Mouse (Mus musculus) heart, embryonic 11.5 days (tissue): ENCODE measurements around the gene Pdp2. TPM values are rescaled to one million over a fixed set of nuclear protein-coding genes. Genes with fewer than 3 reads are reported as not detected.
"Not testable (repeated sequence)": the region's sequence is repeated elsewhere in the genome, so short reads cannot be mapped to it uniquely, and the experiment has no call there.

Source experiments
- ATAC-seq: fragments of 200-750 bp; cut with Nextera tagmentation; replicated peaks from 2 replicates; pipeline ENCODE4 v1.8.0; 2017; ENCODE audit warnings: moderate library complexity; ENCODE audit not compliant: insufficient number of reproducible peaks, low FRiP score, low TSS enrichment
- H3K27ac ChIP-seq: fragments of 300-500 bp; sonication (generic); 2 replicates; pipeline ENCODE4 v1.5.1; 2014; ENCODE audit warnings: mild to moderate bottlenecking, low read depth, low read length
- H3K27me3 ChIP-seq: fragments of 300-500 bp; sonication (generic); 2 replicates; pipeline ENCODE4 v1.6.1; 2014; ENCODE audit warnings: mild to moderate bottlenecking, low read length, mixed read lengths; ENCODE audit not compliant: control insufficient read depth, insufficient read depth
- H3K36me3 ChIP-seq: fragments of 300-500 bp; sonication (generic); 2 replicates; pipeline ENCODE4 v1.6.1; 2014; ENCODE audit warnings: mild to moderate bottlenecking, low read length, moderate library complexity, mixed read lengths; ENCODE audit not compliant: control insufficient read depth, insufficient read depth
- H3K4me1 ChIP-seq: fragments of 300-500 bp; sonication (generic); 2 replicates; pipeline ENCODE4 v1.6.1; 2014; ENCODE audit warnings: low read length; ENCODE audit not compliant: control insufficient read depth, insufficient read depth
- H3K4me2 ChIP-seq: fragments of 300-500 bp; sonication (generic); 2 replicates; pipeline ENCODE4 v1.6.1; 2014; ENCODE audit warnings: mild to moderate bottlenecking, moderate library complexity
- H3K4me3 ChIP-seq: fragments of 300-500 bp; sonication (generic); 2 replicates; pipeline ENCODE4 v1.5.1; 2014; ENCODE audit warnings: low read depth, low read length
- H3K9ac ChIP-seq: fragments of 300-500 bp; sonication (generic); 2 replicates; pipeline ENCODE4 v1.6.1; 2014; ENCODE audit warnings: mild to moderate bottlenecking, low read depth, low read length, moderate library complexity
- H3K9me3 ChIP-seq: fragments of 300-500 bp; sonication (generic); replicated peaks from 2 replicates; pipeline ENCODE4 v1.6.1; 2016; ENCODE audit warnings: low read length; ENCODE audit not compliant: control insufficient read depth
- WGBS: fragments of 180-500 bp; shearing (Covaris S2); extraction: QIAGEN DNeasy Blood & Tissue Kit; methylation state at CpG from one replicate; pipeline ENCODE4 v1.1.7; 2014; ENCODE audit not compliant: insufficient replicate concordance; 5-methylcytosine and 5-hydroxymethylcytosine counted together
- polyA plus RNA-seq: library from polyadenylated mRNA; unstranded; fragments of >200 nt; fragmentation: Nextera tagmentation; extraction: Ambion mirVana; gene quantifications from 2 replicates; pipeline ENCODE4 v1.2.1, GENCODE M21; 2014

Gene Pdp2
- polyA plus RNA-seq, 1 experiment from 2014 or later = 10.2 TPM

- no peaks in the 10 kb centered on the region for H3K9me3 ChIP-seq
- H3K4me3 ChIP-seq = no peak overlapping the region
- WGBS = 90% methylated on average over 5 of the region's 5 CpGs
- H3K4me1 ChIP-seq = no peaks in the 10 kb centered on the region
- H3K4me2 ChIP-seq = no peak overlapping the region
- no peaks in the 10 kb centered on the region for H3K27me3 ChIP-seq
- ATAC-seq = no peak
- no peaks in the 10 kb centered on the region for H3K36me3 ChIP-seq
- H3K27ac ChIP-seq = no peak overlapping the region
- H3K9ac ChIP-seq = no peak overlapping the region
Observed at GRCm38 (mm10) chr8:104565457-104565798, 25.8 kb upstream of the Pdp2 start.

GRCm38 (mm10) chr8:104569559-104569958 lies 21.7 kb upstream of the Pdp2 start:
- H3K4me2 ChIP-seq = no peak overlapping the region
- H3K27me3 ChIP-seq = no peaks in the 10 kb centered on the region
- no peak for ATAC-seq
- no peaks in the 10 kb centered on the region for H3K36me3 ChIP-seq
- H3K4me3 ChIP-seq = no peak overlapping the region
- WGBS = 36% methylated on average over 1 of the region's 1 CpGs
- H3K9me3 ChIP-seq = no peaks in the 10 kb centered on the region
- no peaks in the 10 kb centered on the region for H3K4me1 ChIP-seq
- H3K9ac ChIP-seq = no peak overlapping the region
- H3K27ac ChIP-seq = no peak overlapping the region

GRCm38 (mm10) chr8:104570436-104571343 lies 20.6 kb upstream of the Pdp2 start:
- H3K36me3 ChIP-seq = no peaks in the 10 kb centered on the region
- H3K27me3 ChIP-seq = no peaks in the 10 kb centered on the region
- peak overlapping the region; percentile 45 for H3K4me3 ChIP-seq
- peak overlapping the region; percentile 2; the same call in 1 of the 2 replicates for H3K9ac ChIP-seq
- WGBS = 6% methylated on average over 26 of the region's 26 CpGs
- H3K27ac ChIP-seq = no peak overlapping the region
- no peaks in the 10 kb centered on the region for H3K4me1 ChIP-seq
- H3K9me3 ChIP-seq = no peaks in the 10 kb centered on the region
- peak; percentile 63 for ATAC-seq
- peak overlapping the region; percentile 78 for H3K4me2 ChIP-seq

GRCm38 (mm10) chr8:104576820-104577219 lies 14.4 kb upstream of the Pdp2 start:
- H3K9ac ChIP-seq = no peak overlapping the region
- no peaks in the 10 kb centered on the region for H3K27me3 ChIP-seq
- no peaks in the 10 kb centered on the region for H3K9me3 ChIP-seq
- no peak overlapping the region for H3K27ac ChIP-seq
- 83% methylated on average over 3 of the region's 3 CpGs for WGBS
- H3K4me3 ChIP-seq = no peak overlapping the region
- H3K4me1 ChIP-seq = no peaks in the 10 kb centered on the region
- no peak for ATAC-seq
- no peaks in the 10 kb centered on the region for H3K36me3 ChIP-seq
- no peak overlapping the region for H3K4me2 ChIP-seq

GRCm38 (mm10) chr8:104577606-104578005 lies 13.6 kb upstream of the Pdp2 start:
- not testable (repeated sequence) for H3K27me3 ChIP-seq, H3K4me3 ChIP-seq, H3K9ac ChIP-seq, H3K4me2 ChIP-seq, H3K9me3 ChIP-seq, H3K4me1 ChIP-seq, H3K27ac ChIP-seq, ATAC-seq, H3K36me3 ChIP-seq
- WGBS = 71% methylated on average over 17 of the region's 17 CpGs

- Histone ChIP-seq H3K9me3 (no peaks in the 10 kb centered on the region), H3K9ac (no peak overlapping the region), H3K4me2 (no peak overlapping the region), H3K36me3 (no peaks in the 10 kb centered on the region), H3K4me3 (no peak overlapping the region), H3K4me1 (no peaks in the 10 kb centered on the region), H3K27ac (no peak overlapping the region), H3K27me3 (no peaks in the 10 kb centered on the region)
- 49% methylated on average over 1 of the region's 1 CpGs for WGBS
- no peak for ATAC-seq
Observed at GRCm38 (mm10) chr8:104584522-104584921, 6.7 kb upstream of the Pdp2 start.

GRCm38 (mm10) chr8:104590284-104590683 lies 967 bp upstream of the Pdp2 start:
- H3K4me3 ChIP-seq = no peak overlapping the region
- H3K27me3 ChIP-seq = no peaks in the 10 kb centered on the region
- no peaks in the 10 kb centered on the region; the same call in 1 of the 2 replicates for H3K4me1 ChIP-seq
- no peak for ATAC-seq
- no peaks in the 10 kb centered on the region for H3K9me3 ChIP-seq
- 81% methylated on average over 3 of the region's 3 CpGs for WGBS
- no peak overlapping the region for H3K9ac ChIP-seq
- peaks cover 11% of the 10 kb centered on the region; the same call in 1 of the 2 replicates for H3K36me3 ChIP-seq
- no peak overlapping the region for H3K27ac ChIP-seq
- H3K4me2 ChIP-seq = no peak overlapping the region

GRCm38 (mm10) chr8:104591856-104592255 lies 605 bp downstream of the Pdp2 start:
- H3K4me2 ChIP-seq = peak overlapping the region; percentile 92
- H3K36me3 ChIP-seq = peaks cover 11% of the 10 kb centered on the region; the same call in 1 of the 2 replicates
- peak overlapping the region; percentile 69 for H3K4me3 ChIP-seq
- H3K27me3 ChIP-seq = no peaks in the 10 kb centered on the region
- peak overlapping the region; percentile 66 for H3K27ac ChIP-seq
- H3K9ac ChIP-seq = peak overlapping the region; percentile 75
- no peak for ATAC-seq
- H3K4me1 ChIP-seq = no peaks in the 10 kb centered on the region; the same call in 1 of the 2 replicates
- WGBS = 2% methylated on average over 9 of the region's 9 CpGs
- no peaks in the 10 kb centered on the region for H3K9me3 ChIP-seq

GRCm38 (mm10) chr8:104592566-104592965 lies 1.3 kb downstream of the Pdp2 start:
- H3K9me3 ChIP-seq = no peaks in the 10 kb centered on the region
- H3K36me3 ChIP-seq = peaks cover 11% of the 10 kb centered on the region; the same call in 1 of the 2 replicates
- H3K4me2 ChIP-seq = peak overlapping the region; percentile 92
- WGBS = 76% methylated on average over 6 of the region's 6 CpGs
- H3K4me3 ChIP-seq = no peak overlapping the region
- no peaks in the 10 kb centered on the region; the same call in 1 of the 2 replicates for H3K4me1 ChIP-seq
- H3K27ac ChIP-seq = no peak overlapping the region
- no peaks in the 10 kb centered on the region for H3K27me3 ChIP-seq
- H3K9ac ChIP-seq = no peak overlapping the region
- no peak for ATAC-seq
